Mouse (Mus musculus) kidney, postnatal 0 days (tissue): ENCODE measurements around the gene Rlf. TPM values are rescaled to one million over a fixed set of nuclear protein-coding genes. Genes with fewer than 3 reads are reported as not detected.

Experiments used
- ATAC-seq: fragments of 200-750 bp; cut with Nextera tagmentation; replicated peaks from 2 replicates; pipeline ENCODE4 v1.8.0; 2017; ENCODE audit warnings: low read depth, moderate number of reproducible peaks, moderate TSS enrichment, moderate library complexity; ENCODE audit not compliant: low FRiP score
- DNase-seq: peaks from one replicate; pipeline ENCODE4 v3.0.0-alpha.2; 2016; ENCODE audit warnings: low spot score
- H3K27ac ChIP-seq: fragments of 300-500 bp; sonication (generic); 2 replicates; pipeline ENCODE4 v1.5.1; 2014; ENCODE audit warnings: mild to moderate bottlenecking
- H3K27me3 ChIP-seq: fragments of 300-500 bp; sonication (generic); 2 replicates; pipeline ENCODE4 v1.6.1; 2014; ENCODE audit warnings: low read length, mixed read lengths; ENCODE audit not compliant: insufficient read depth
- H3K36me3 ChIP-seq: fragments of 300-500 bp; sonication (generic); 2 replicates; pipeline ENCODE4 v1.6.1; 2014; ENCODE audit warnings: low read length, mixed read lengths; ENCODE audit not compliant: insufficient read depth
- H3K4me1 ChIP-seq: fragments of 300-500 bp; sonication (generic); replicated peaks from 2 replicates; pipeline ENCODE4 v1.6.1; 2014; ENCODE audit warnings: antibody characterized with exemption, low read length, mixed read lengths; ENCODE audit not compliant: insufficient read depth
- H3K4me2 ChIP-seq: fragments of 300-500 bp; sonication (generic); 2 replicates; pipeline ENCODE4 v1.6.1; 2014; ENCODE audit warnings: mild to moderate bottlenecking, low read length, moderate library complexity, mixed read lengths
- H3K4me3 ChIP-seq: fragments of 300-500 bp; sonication (generic); replicated peaks from 2 replicates; pipeline ENCODE4 v1.5.1; 2014; ENCODE audit warnings: low read depth, low read length
- H3K9ac ChIP-seq: fragments of 300-500 bp; sonication (generic); 2 replicates; pipeline ENCODE4 v1.6.1; 2014; ENCODE audit warnings: low read depth, low read length
- H3K9me3 ChIP-seq: fragments of 300-500 bp; sonication (generic); replicated peaks from 2 replicates; pipeline ENCODE4 v1.6.1; 2016; ENCODE audit warnings: low read length, inconsistent platforms, mixed read lengths
- CTCF ChIP-seq: IDR thresholded peaks from 2 replicates; pipeline ENCODE4 v1.5.1; 2016; ENCODE audit warnings: antibody characterized with exemption, low read depth, mild to moderate bottlenecking, moderate library complexity
- WGBS: fragments of 180-500 bp; shearing (Covaris S2); extraction: QIAGEN DNeasy Blood & Tissue Kit; methylation state at CpG from one replicate; pipeline ENCODE4 v1.1.7; 2014; 5-methylcytosine and 5-hydroxymethylcytosine counted together
- polyA plus RNA-seq: library from polyadenylated mRNA; unstranded; fragments of >200 nt; fragmentation: Nextera tagmentation; extraction: Ambion mirVana; gene quantifications from 2 replicates; pipeline ENCODE4 v1.2.1, GENCODE M21; 2015

Rlf gene
- polyA plus RNA-seq = 11.9 and 12.3 TPM in 2 replicates

- H3K9ac ChIP-seq = peak within 1 kb of the TSS; percentile 95
- no peaks in the 10 kb centered on the region for H3K27me3 ChIP-seq
- H3K4me1 ChIP-seq = peaks cover 13% of the 10 kb centered on the region
- H3K4me3 ChIP-seq = peak within 1 kb of the TSS; percentile 97
- no peak for TF ChIP-seq CTCF
- DNase-seq (peak; percentile 97), ATAC-seq (peak; percentile 97)
- H3K36me3 ChIP-seq = no peaks in the 10 kb centered on the region
- H3K4me2 ChIP-seq = peak within 1 kb of the TSS; percentile 82
- WGBS = under 1% methylated on average over 48 of the region's 48 CpGs
- no peaks in the 10 kb centered on the region for H3K9me3 ChIP-seq
- H3K27ac ChIP-seq = peak within 1 kb of the TSS; percentile 89
These were observed at the start of gene Rlf for GRCm38 (mm10) chr4:121214793-121215304. Gene Rlf, minus strand, starts transcription at chr4:121215084.

GRCm38 (mm10) chr4:121241612-121242000 lies 26.7 kb upstream of the Rlf start:
- 85% methylated on average over 1 of the region's 1 CpGs for WGBS
- Histone ChIP-seq H3K4me2 (no peak overlapping the region), H3K9me3 (no peaks in the 10 kb centered on the region), H3K4me3 (no peak overlapping the region), H3K27ac (no peak overlapping the region), H3K36me3 (no peaks in the 10 kb centered on the region), H3K4me1 (no peaks in the 10 kb centered on the region), H3K27me3 (no peaks in the 10 kb centered on the region), H3K9ac (no peak overlapping the region)
- TF ChIP-seq CTCF = no peak
- no peak for DNase-seq
- ATAC-seq = no peak

GRCm38 (mm10) chr4:121240637-121241611 lies 26.0 kb upstream of the Rlf start:
- Histone ChIP-seq H3K4me1 (no peaks in the 10 kb centered on the region), H3K36me3 (no peaks in the 10 kb centered on the region), H3K9ac (no peak overlapping the region), H3K4me2 (no peak overlapping the region), H3K27me3 (no peaks in the 10 kb centered on the region), H3K4me3 (no peak overlapping the region), H3K9me3 (no peaks in the 10 kb centered on the region), H3K27ac (no peak overlapping the region)
- 45% methylated on average over 14 of the region's 14 CpGs for WGBS
- DNase-seq (peak; percentile 81), ATAC-seq (no peak)
- TF ChIP-seq CTCF = peak; percentile 80

- no peak overlapping the region for H3K9ac ChIP-seq
- DNase-seq (no peak), ATAC-seq (no peak)
- no peak for TF ChIP-seq CTCF
- no peaks in the 10 kb centered on the region for H3K4me1 ChIP-seq
- H3K36me3 ChIP-seq = no peaks in the 10 kb centered on the region
- no peak overlapping the region for H3K4me3 ChIP-seq
- H3K27ac ChIP-seq = no peak overlapping the region
- 76% methylated on average over 4 of the region's 4 CpGs for WGBS
- no peaks in the 10 kb centered on the region for H3K27me3 ChIP-seq
- no peak overlapping the region for H3K4me2 ChIP-seq
- no peaks in the 10 kb centered on the region for H3K9me3 ChIP-seq
These were observed 25.0 kb upstream of the Rlf start for GRCm38 (mm10) chr4:121239878-121240277.

GRCm38 (mm10) chr4:121231772-121232414 lies 17.0 kb upstream of the Rlf start:
- 3% methylated on average over 5 of the region's 5 CpGs for WGBS

GRCm38 (mm10) chr4:121230943-121231614 lies 16.2 kb upstream of the Rlf start:
- Histone ChIP-seq H3K9ac (no peak overlapping the region), H3K27ac (no peak overlapping the region), H3K4me3 (0 out of 2 replicates have a peak overlapping the region, but pooled peaks have one; percentile 7), H3K36me3 (no peaks in the 10 kb centered on the region), H3K4me2 (peak overlapping the region; percentile 37), H3K4me1 (no peaks in the 10 kb centered on the region), H3K9me3 (no peaks in the 10 kb centered on the region), H3K27me3 (no peaks in the 10 kb centered on the region)
- no peak for TF ChIP-seq CTCF
- WGBS = 2% methylated on average over 16 of the region's 16 CpGs
- DNase-seq (peak; percentile 16), ATAC-seq (no peak)

More at GRCm38 (mm10) chr4:121231772-121232414, 17.0 kb upstream of the Rlf start:
- H3K4me3 ChIP-seq = no peak overlapping the region
- no peaks in the 10 kb centered on the region for H3K4me1 ChIP-seq
- H3K9ac ChIP-seq = no peak overlapping the region
- no peak overlapping the region for H3K4me2 ChIP-seq
- peak; percentile 72 for TF ChIP-seq CTCF
- no peaks in the 10 kb centered on the region for H3K9me3 ChIP-seq
- H3K27me3 ChIP-seq = no peaks in the 10 kb centered on the region
- H3K36me3 ChIP-seq = no peaks in the 10 kb centered on the region
- no peak overlapping the region for H3K27ac ChIP-seq
- ATAC-seq (no peak), DNase-seq (peak; percentile 81)
